Mouse (Mus musculus) intestine, postnatal 0 days (tissue): ENCODE data around the gene Fnbp1. TPM values are rescaled to one million over a fixed set of nuclear protein-coding genes. Genes with fewer than 3 reads are reported as not detected.

Source experiments
- ATAC-seq: fragments of 200-750 bp; cut with Nextera tagmentation; 2 replicates; pipeline ENCODE4 v1.8.0; 2017; ENCODE audit warnings: mild to moderate bottlenecking, moderate TSS enrichment, moderate library complexity
- H3K27ac ChIP-seq: fragments of 300-500 bp; sonication (generic); 2 replicates; pipeline ENCODE4 v1.5.1; 2014; ENCODE audit warnings: mild to moderate bottlenecking, low read depth, low read length, moderate library complexity
- H3K27me3 ChIP-seq: fragments of 300-500 bp; sonication (generic); replicated peaks from 2 replicates; pipeline ENCODE4 v1.6.1; 2014; ENCODE audit warnings: low read length, mixed read lengths; ENCODE audit not compliant: control insufficient read depth, insufficient read depth
- H3K36me3 ChIP-seq: fragments of 300-500 bp; sonication (generic); 2 replicates; pipeline ENCODE4 v1.6.1; 2014; ENCODE audit warnings: mild to moderate bottlenecking, moderate library complexity; ENCODE audit not compliant: control insufficient read depth, insufficient read depth
- H3K4me1 ChIP-seq: fragments of 300-500 bp; sonication (generic); replicated peaks from 2 replicates; pipeline ENCODE4 v1.6.1; 2014; ENCODE audit warnings: antibody characterized with exemption, low read length, mixed read lengths; ENCODE audit not compliant: control insufficient read depth, insufficient read depth
- H3K4me2 ChIP-seq: fragments of 300-500 bp; sonication (generic); replicated peaks from 2 replicates; pipeline ENCODE4 v1.6.1; 2014; ENCODE audit warnings: low read depth, mild to moderate bottlenecking, moderate library complexity
- H3K4me3 ChIP-seq: fragments of 300-500 bp; sonication (generic); 2 replicates; pipeline ENCODE4 v1.5.1; 2014; ENCODE audit warnings: low read depth, low read length
- H3K9ac ChIP-seq: fragments of 300-500 bp; sonication (generic); 2 replicates; pipeline ENCODE4 v1.6.1; 2014; ENCODE audit warnings: mild to moderate bottlenecking, low read depth, low read length
- H3K9me3 ChIP-seq: fragments of 300-500 bp; sonication (generic); 2 replicates; pipeline ENCODE4 v1.6.1; 2016; ENCODE audit warnings: mixed run types; ENCODE audit not compliant: control insufficient read depth
- CTCF ChIP-seq: sonication (generic); IDR thresholded peaks from 2 replicates; pipeline ENCODE4 v1.5.1; 2016; ENCODE audit warnings: low read depth, mild to moderate bottlenecking, control low read depth, antibody characterized with exemption, moderate library complexity
- WGBS: fragments of 180-500 bp; shearing (Covaris S2); extraction: QIAGEN DNeasy Blood & Tissue Kit; methylation state at CpG from one replicate; pipeline ENCODE4 v1.1.7; 2014; 5-methylcytosine and 5-hydroxymethylcytosine counted together
- polyA plus RNA-seq: library from polyadenylated mRNA; unstranded; fragments of >200 nt; fragmentation: Nextera tagmentation; extraction: Ambion mirVana; gene quantifications from 2 replicates; pipeline ENCODE4 v1.2.1, GENCODE M21; 2015

Gene Fnbp1
- polyA plus RNA-seq, 1 experiment from 2014 or later: 10.4 TPM

GRCm38 (mm10) chr2:31017625-31018317 is 124.0 kb downstream of the Fnbp1 start:
- no peak overlapping the region for H3K27ac ChIP-seq
- H3K9me3 ChIP-seq: no peaks in the 10 kb centered on the region

GRCm38 (mm10) chr2:31013371-31014120 is 128.3 kb downstream of the Fnbp1 start:
- no peak overlapping the region for H3K4me3 ChIP-seq
- H3K9me3 ChIP-seq: no peaks in the 10 kb centered on the region
- peaks cover 41% of the 10 kb centered on the region; the same call in 1 of the 2 replicates for H3K36me3 ChIP-seq
- H3K27ac ChIP-seq: no peak overlapping the region
- H3K4me2 ChIP-seq: no peak overlapping the region
- no peaks in the 10 kb centered on the region for H3K4me1 ChIP-seq
- H3K27me3 ChIP-seq: no peaks in the 10 kb centered on the region
- WGBS: 78% methylated on average over 14 of the region's 14 CpGs
- no peak for ATAC-seq
- TF ChIP-seq CTCF: no peak
- H3K9ac ChIP-seq: no peak overlapping the region

More at GRCm38 (mm10) chr2:31017625-31018317, 124.0 kb downstream of the Fnbp1 start:
- 93% methylated on average over 18 of the region's 18 CpGs for WGBS
- no peak overlapping the region for H3K9ac ChIP-seq
- H3K4me3 ChIP-seq: no peak overlapping the region
- ATAC-seq: no peak
- TF ChIP-seq CTCF: no peak
- H3K27me3 ChIP-seq: no peaks in the 10 kb centered on the region
- no peaks in the 10 kb centered on the region for H3K4me1 ChIP-seq
- H3K36me3 ChIP-seq: peaks cover 41% of the 10 kb centered on the region; the same call in 1 of the 2 replicates
- H3K4me2 ChIP-seq: no peak overlapping the region

GRCm38 (mm10) chr2:31007208-31007607 is 134.6 kb downstream of the Fnbp1 start:
- H3K36me3 ChIP-seq: peaks cover 44% of the 10 kb centered on the region; the same call in 1 of the 2 replicates
- no peak overlapping the region for H3K4me2 ChIP-seq
- H3K27me3 ChIP-seq: no peaks in the 10 kb centered on the region
- 77% methylated on average over 5 of the region's 5 CpGs for WGBS
- H3K9ac ChIP-seq: no peak overlapping the region
- no peak overlapping the region for H3K27ac ChIP-seq
- H3K4me3 ChIP-seq: no peak overlapping the region
- no peaks in the 10 kb centered on the region for H3K9me3 ChIP-seq
- H3K4me1 ChIP-seq: no peaks in the 10 kb centered on the region
- no peak for ATAC-seq
- no peak for TF ChIP-seq CTCF

- Histone ChIP-seq H3K9me3 (no peaks in the 10 kb centered on the region), H3K4me3 (no peak overlapping the region), H3K4me2 (no peak overlapping the region), H3K9ac (no peak overlapping the region), H3K27ac (no peak overlapping the region), H3K36me3 (peaks cover 46% of the 10 kb centered on the region; the same call in 1 of the 2 replicates), H3K27me3 (no peaks in the 10 kb centered on the region), H3K4me1 (no peaks in the 10 kb centered on the region)
- no peak for ATAC-seq
- no peak for TF ChIP-seq CTCF
- 83% methylated on average over 5 of the region's 5 CpGs for WGBS
Measured at GRCm38 (mm10) chr2:31006434-31006833, 135.4 kb downstream of the Fnbp1 start.

GRCm38 (mm10) chr2:31005453-31005852 is 136.4 kb downstream of the Fnbp1 start:
- Histone ChIP-seq H3K4me2 (no peak overlapping the region), H3K4me3 (no peak overlapping the region), H3K27ac (no peak overlapping the region), H3K4me1 (no peaks in the 10 kb centered on the region), H3K36me3 (peaks cover 42% of the 10 kb centered on the region; the same call in 1 of the 2 replicates), H3K27me3 (no peaks in the 10 kb centered on the region), H3K9ac (no peak overlapping the region), H3K9me3 (no peaks in the 10 kb centered on the region)
- TF ChIP-seq CTCF: no peak
- ATAC-seq: no peak
- 74% methylated on average over 2 of the region's 2 CpGs for WGBS

GRCm38 (mm10) chr2:31002857-31003256 is 139.0 kb downstream of the Fnbp1 start:
- no peaks in the 10 kb centered on the region for H3K9me3 ChIP-seq
- H3K4me2 ChIP-seq: no peak overlapping the region
- no peak for TF ChIP-seq CTCF
- no peaks in the 10 kb centered on the region for H3K4me1 ChIP-seq
- no peak overlapping the region for H3K9ac ChIP-seq
- ATAC-seq: no peak
- 95% methylated on average over 10 of the region's 10 CpGs for WGBS
- H3K4me3 ChIP-seq: no peak overlapping the region
- H3K27ac ChIP-seq: no peak overlapping the region
- peaks cover 35% of the 10 kb centered on the region; the same call in 1 of the 2 replicates for H3K36me3 ChIP-seq
- H3K27me3 ChIP-seq: no peaks in the 10 kb centered on the region
